Mouse (Mus musculus) induced T-regulatory cell, adult 2 months (primary cell): ENCODE measurements around the gene Slc25a28.

Source experiments
- DNase-seq: peaks from one replicate; pipeline ENCODE4 v3.0.0-alpha.2; 2012; ENCODE audit warnings: low read depth

The Slc25a28 gene

GRCm38 (mm10) chr19:43630466-43631251 lies 44.0 kb downstream of the Slc25a28 start:
- peak; percentile 88 for DNase-seq

- no peak for DNase-seq
Observed at GRCm38 (mm10) chr19:43629088-43629487, 45.6 kb downstream of the Slc25a28 start.

- DNase-seq = peak; percentile 17
Observed at GRCm38 (mm10) chr19:43627345-43627744, 47.3 kb downstream of the Slc25a28 start.

GRCm38 (mm10) chr19:43626160-43626559 lies 48.5 kb downstream of the Slc25a28 start:
- DNase-seq = no peak

GRCm38 (mm10) chr19:43623913-43624312 lies 50.8 kb downstream of the Slc25a28 start:
- DNase-seq = peak; percentile 75

GRCm38 (mm10) chr19:43619916-43620479 lies 54.7 kb downstream of the Slc25a28 start:
- no peak for DNase-seq

- DNase-seq = no peak
Observed at GRCm38 (mm10) chr19:43618505-43619030, 56.1 kb downstream of the Slc25a28 start.

- no peak for DNase-seq
Observed at GRCm38 (mm10) chr19:43617761-43618349, 56.8 kb downstream of the Slc25a28 start.

- DNase-seq = no peak
Observed at GRCm38 (mm10) chr19:43616889-43617288, 57.8 kb downstream of the Slc25a28 start.

- DNase-seq = no peak
Observed at GRCm38 (mm10) chr19:43616415-43616861, 58.2 kb downstream of the Slc25a28 start.

- DNase-seq = peak; percentile 30
Observed at GRCm38 (mm10) chr19:43615571-43616414, 58.9 kb downstream of the Slc25a28 start.

GRCm38 (mm10) chr19:43615074-43615445 lies 59.6 kb downstream of the Slc25a28 start:
- no peak for DNase-seq

- peak; percentile 54 for DNase-seq
Observed at GRCm38 (mm10) chr19:43614341-43615073, 60.2 kb downstream of the Slc25a28 start.
